Mouse (Mus musculus): ENCODE measurements around the gene Naaladl1.
"Not testable (repeated sequence)": the region's sequence is repeated elsewhere in the genome, so short reads cannot be mapped to it uniquely, and the experiment has no call there.

Naaladl1 gene

DNA sequence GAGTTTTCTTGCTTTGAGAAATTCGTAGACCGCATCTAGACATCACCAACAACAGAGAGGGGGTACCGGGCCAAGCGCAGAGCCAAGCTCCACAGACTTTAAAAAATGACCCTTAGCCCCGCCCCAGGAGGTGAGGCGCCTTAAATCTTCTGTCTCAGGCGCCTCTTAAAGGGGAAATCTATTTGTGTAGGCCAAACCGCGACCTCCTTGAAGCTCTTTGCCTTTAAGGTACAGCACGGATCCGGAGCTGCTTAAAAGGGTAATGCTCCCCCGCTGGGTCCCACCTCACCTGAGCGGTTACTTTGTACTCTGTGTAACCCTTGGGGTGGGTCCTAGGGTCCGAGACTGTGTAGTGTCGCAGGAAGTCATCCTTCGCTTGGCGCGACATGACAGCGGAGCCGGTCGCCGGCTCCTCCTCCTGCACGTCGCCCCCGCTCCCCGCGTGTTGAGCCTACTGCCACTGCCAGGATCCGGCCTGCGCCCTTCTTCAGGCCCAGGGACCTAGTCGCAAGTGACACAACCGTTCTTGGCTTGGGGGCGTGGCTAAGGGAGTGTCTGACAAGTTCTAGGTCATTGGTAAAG is 22.3 kb downstream of the Naaladl1 start, which contains the start of gene Snx15:
Snx15 (minus strand) TSS at position 545 of the 582 bp plus-strand sequence.
- peak; percentile 92 to 94 for DNase-seq (ENCODE audit: low spot score in 2 of 2)

- not testable (repeated sequence) for DNase-seq (ENCODE audit: low spot score in 2 of 2)
Measured at GRCm38 (mm10) chr19:6130414-6131128, 25.0 kb downstream of the Naaladl1 start.

- DNase-seq (ENCODE audit: low spot score in 2 of 2) = no peak
Measured at GRCm38 (mm10) chr19:6132171-6132827, 26.7 kb downstream of the Naaladl1 start.

DNA sequence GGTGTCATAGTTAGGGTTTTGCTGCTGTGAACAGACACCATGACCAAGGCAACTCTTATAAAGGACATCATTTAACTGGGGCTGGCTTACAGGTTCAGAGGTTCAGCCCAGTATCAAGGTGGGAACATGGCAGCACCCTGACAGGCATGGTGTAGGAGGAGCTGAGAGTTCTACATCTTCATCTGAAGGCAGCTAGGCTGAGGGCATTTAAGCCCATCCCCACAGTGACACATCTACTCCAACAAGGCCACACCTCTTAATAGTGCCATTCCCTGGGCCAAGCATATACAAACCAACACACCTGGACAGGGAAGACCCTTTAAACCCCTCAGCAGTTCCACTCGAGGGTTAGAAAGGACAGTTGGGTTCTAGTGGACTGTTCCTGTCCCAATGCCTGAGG is 27.6 kb downstream of the Naaladl1 start:
- not testable (repeated sequence) for DNase-seq (ENCODE audit: low spot score in 2 of 2)

GRCm38 (mm10) chr19:6136397-6136796 is 30.8 kb downstream of the Naaladl1 start:
- DNase-seq (ENCODE audit: low spot score in 2 of 2) = no peak

GRCm38 (mm10) chr19:6139701-6140100 is 34.1 kb downstream of the Naaladl1 start:
- no peak for DNase-seq (ENCODE audit: low spot score in 2 of 2)

DNA sequence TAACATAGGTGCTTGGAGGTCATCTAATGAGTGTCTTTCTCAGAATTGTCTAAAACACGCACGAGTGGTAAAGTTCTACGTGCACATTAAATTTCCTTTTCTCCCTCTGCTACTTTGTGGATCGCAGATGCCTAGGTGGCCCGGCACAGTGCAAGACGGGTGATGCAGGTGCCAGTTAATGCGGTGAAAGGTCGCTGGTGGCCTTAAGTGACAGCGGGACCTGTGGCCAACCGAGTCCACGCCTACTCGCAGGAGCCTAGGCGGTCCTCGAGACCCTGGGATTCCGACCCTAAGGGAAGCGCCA is 34.7 kb downstream of the Naaladl1 start:
- no peak for DNase-seq (ENCODE audit: low spot score in 2 of 2)

DNA sequence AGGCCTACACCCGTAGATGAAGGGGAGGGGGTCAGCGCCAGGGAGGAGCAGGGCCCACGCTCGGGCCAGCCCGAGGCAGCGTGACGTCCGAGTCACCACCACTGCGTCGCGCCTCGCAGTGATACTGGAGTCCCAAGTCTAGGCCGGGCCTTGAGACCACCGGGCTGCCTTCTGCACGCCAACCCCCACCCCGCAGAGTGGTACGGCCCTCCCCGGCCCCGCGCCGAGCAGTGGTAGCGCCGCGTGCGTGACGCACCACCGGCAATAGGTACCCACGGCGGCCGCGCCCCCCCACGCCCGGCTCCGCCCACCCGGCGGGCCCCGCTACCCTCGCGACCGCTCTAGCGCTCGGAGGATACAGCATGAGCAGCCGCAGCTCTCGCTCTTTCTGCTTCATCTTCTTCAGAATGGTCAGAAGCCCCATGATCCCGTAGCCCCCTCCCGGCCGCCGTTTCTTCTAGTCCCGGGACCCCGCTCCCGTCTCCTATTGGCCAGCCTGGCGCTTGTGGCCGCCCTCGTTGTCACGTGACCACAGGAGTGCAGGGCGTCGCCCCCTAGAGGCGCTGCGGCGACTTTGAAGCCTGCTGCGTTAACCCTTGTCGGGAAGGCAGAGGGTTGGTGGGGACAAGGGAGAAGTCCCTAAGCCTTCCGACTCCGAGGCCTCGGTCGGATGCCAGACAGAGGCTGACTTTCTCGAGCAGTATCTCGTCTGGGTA is 35.3 kb downstream of the Naaladl1 start, which contains the start of gene Batf2:
Batf2 (plus strand) TSS at position 306 of the 716 bp plus-strand sequence.
- peak; percentile 89 to 92 for DNase-seq (ENCODE audit: low spot score in 2 of 2)

DNA sequence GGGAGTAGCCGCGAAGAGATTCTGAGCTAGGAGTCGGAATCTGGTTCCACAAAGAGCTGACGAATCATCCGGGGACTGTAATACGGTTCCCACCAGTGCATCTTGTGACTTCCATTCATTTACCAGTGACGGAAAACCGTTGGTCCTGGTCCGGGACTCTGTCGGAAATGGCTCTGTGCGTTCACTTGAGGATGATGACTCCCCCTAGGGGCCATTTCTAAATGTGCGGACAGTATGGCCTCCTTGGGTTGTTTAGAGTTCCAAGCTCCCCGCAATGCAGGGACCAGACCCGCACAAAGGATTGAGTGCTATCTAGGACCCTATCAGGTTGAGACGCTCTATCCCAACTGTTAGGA is 35.8 kb downstream of the Naaladl1 start, which contains the start of gene Arl2:
Arl2 (minus strand) TSS at position 155 of the 356 bp plus-strand sequence.
- DNase-seq (ENCODE audit: low spot score in 2 of 2) = peak; percentile 76 to 80

DNA sequence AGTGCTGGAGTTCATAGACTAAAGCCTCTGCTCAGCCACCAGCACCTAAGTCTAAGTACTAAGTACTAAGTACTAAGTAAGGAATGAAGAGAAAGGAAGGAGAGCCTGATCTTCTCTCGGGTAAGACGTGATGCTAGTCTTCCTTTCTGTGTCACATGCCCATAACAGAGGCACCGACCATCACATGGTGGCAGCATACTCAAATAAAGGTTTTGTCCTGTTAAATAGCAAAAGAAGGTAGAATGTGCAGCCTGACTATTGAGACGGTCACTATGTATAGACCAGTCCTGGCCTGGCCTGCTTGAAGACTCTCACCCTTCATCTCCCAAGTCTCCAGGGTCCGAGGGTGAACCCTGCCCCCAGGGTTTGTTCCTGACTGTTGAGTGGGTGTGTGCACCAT is 39.3 kb downstream of the Naaladl1 start:
- DNase-seq (ENCODE audit: low spot score in 2 of 2) = no peak

GRCm38 (mm10) chr19:6155174-6155573 is 49.6 kb downstream of the Naaladl1 start:
- DNase-seq (ENCODE audit: low spot score in 2 of 2) = no peak

- DNase-seq (ENCODE audit: low spot score in 2 of 2) = no peak
Measured at GRCm38 (mm10) chr19:6156372-6156771, 50.8 kb downstream of the Naaladl1 start.

GRCm38 (mm10) chr19:6157220-6157619 is 51.6 kb downstream of the Naaladl1 start:
- DNase-seq (ENCODE audit: low spot score in 2 of 2) = no peak

GRCm38 (mm10) chr19:6163872-6164547 is 58.4 kb downstream of the Naaladl1 start:
- DNase-seq (ENCODE audit: low spot score in 2 of 2) = no peak

Measured in frontal cortex, postnatal 10 days (tissue).